Mouse (Mus musculus) stomach, embryonic 16.5 days (tissue): ENCODE measurements at regions not wholly inside any gene's neighbourhood (a gene's known extent, or its start where the extent isn't known, plus 50 kb on each side); places are given as distances from the start of the nearest gene placed in this dataset.

Source experiments
- ATAC-seq: fragments of 200-750 bp; cut with Nextera tagmentation; 2 replicates; pipeline ENCODE4 v1.8.0; 2017; ENCODE audit warnings: moderate number of reproducible peaks, moderate TSS enrichment; ENCODE audit not compliant: insufficient read depth, low FRiP score
- H3K27ac ChIP-seq: fragments of 300-500 bp; sonication (generic); 2 replicates; pipeline ENCODE4 v1.5.1; 2014; ENCODE audit warnings: low read length
- H3K27me3 ChIP-seq: fragments of 300-500 bp; sonication (generic); 2 replicates; pipeline ENCODE4 v1.6.1; 2014; ENCODE audit warnings: low read length, control low read depth, mixed read lengths; ENCODE audit not compliant: control insufficient read depth, insufficient read depth
- H3K36me3 ChIP-seq: fragments of 300-500 bp; sonication (generic); 2 replicates; pipeline ENCODE4 v1.6.1; 2014; ENCODE audit warnings: low read length; ENCODE audit not compliant: control insufficient read depth, insufficient read depth
- H3K4me1 ChIP-seq: fragments of 300-500 bp; sonication (generic); 2 replicates; pipeline ENCODE4 v1.6.1; 2014; ENCODE audit warnings: low read length, control low read depth, mixed read lengths; ENCODE audit not compliant: control insufficient read depth, insufficient read depth
- H3K4me2 ChIP-seq: fragments of 300-500 bp; sonication (generic); 2 replicates; pipeline ENCODE4 v1.6.1; 2014; ENCODE audit warnings: low read depth, low read length, mixed read lengths
- H3K4me3 ChIP-seq: fragments of 300-500 bp; sonication (generic); replicated peaks from 2 replicates; pipeline ENCODE4 v1.5.1; 2014; ENCODE audit warnings: mild to moderate bottlenecking, low read length
- H3K9ac ChIP-seq: fragments of 300-500 bp; sonication (generic); 2 replicates; pipeline ENCODE4 v1.6.1; 2014; ENCODE audit warnings: low read length
- H3K9me3 ChIP-seq: fragments of 300-500 bp; sonication (generic); replicated peaks from 2 replicates; pipeline ENCODE4 v1.6.1; 2016; ENCODE audit warnings: low read length, control low read depth; ENCODE audit not compliant: control insufficient read depth
- WGBS: fragments of 180-500 bp; shearing (Covaris S2); extraction: QIAGEN DNeasy Blood & Tissue Kit; methylation state at CpG from one replicate; pipeline ENCODE4 v1.1.7; 2014; 5-methylcytosine and 5-hydroxymethylcytosine counted together

DNA sequence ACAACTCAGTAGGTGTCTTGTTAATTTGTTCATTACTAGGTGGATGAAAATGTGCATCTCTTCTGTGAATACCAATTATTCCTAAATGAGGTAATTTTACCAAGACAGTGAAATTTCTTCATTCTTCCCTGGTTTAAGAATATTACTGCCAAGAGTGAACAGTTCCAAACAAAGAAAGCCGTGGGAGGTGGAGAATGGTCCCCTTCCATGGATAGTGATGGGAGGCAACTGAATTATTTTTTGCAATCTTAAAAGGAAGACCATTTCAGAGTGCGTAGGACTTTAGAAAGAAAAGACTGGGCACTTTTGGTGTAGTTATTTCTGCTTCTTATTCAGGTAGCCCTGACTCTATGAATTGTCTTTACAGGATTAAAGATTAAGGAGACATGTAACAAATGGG is 2494.3 kb upstream of the Gm7489 start:
- no peak overlapping the region for H3K4me2 ChIP-seq
- WGBS = 90% methylated on average over 2 of the region's 2 CpGs
- H3K27me3 ChIP-seq = no peaks in the 10 kb centered on the region
- H3K9ac ChIP-seq = no peak overlapping the region
- H3K4me3 ChIP-seq = no peak overlapping the region
- H3K4me1 ChIP-seq = no peaks in the 10 kb centered on the region
- no peak for ATAC-seq
- no peaks in the 10 kb centered on the region for H3K9me3 ChIP-seq
- H3K36me3 ChIP-seq = no peaks in the 10 kb centered on the region
- no peak overlapping the region for H3K27ac ChIP-seq

DNA sequence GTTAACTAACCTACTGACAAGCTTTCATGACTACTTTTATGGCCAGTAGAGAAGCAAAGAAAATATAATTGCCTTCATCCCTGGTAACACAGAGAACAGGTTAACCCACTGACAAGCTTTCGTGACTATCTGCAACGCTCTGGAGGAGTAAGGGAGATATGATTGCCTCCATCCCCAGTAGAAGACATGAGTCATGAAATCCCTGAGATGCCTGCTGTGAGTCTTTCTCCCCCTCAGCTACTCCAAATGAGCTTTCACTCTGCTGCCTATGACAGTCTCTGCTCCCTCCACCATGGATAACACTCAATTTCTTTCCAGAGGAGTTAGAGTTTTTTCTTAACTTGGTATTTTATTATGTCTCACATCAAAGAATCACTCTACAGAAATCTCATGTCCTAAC is 2493.4 kb upstream of the Gm7489 start:
- H3K4me2 ChIP-seq = no peak overlapping the region
- H3K27me3 ChIP-seq = no peaks in the 10 kb centered on the region
- 85% methylated on average over 2 of the region's 2 CpGs for WGBS
- no peak overlapping the region for H3K27ac ChIP-seq
- ATAC-seq = no peak
- H3K36me3 ChIP-seq = no peaks in the 10 kb centered on the region
- H3K4me1 ChIP-seq = no peaks in the 10 kb centered on the region
- H3K9ac ChIP-seq = no peak overlapping the region
- no peaks in the 10 kb centered on the region for H3K9me3 ChIP-seq
- no peak overlapping the region for H3K4me3 ChIP-seq

DNA sequence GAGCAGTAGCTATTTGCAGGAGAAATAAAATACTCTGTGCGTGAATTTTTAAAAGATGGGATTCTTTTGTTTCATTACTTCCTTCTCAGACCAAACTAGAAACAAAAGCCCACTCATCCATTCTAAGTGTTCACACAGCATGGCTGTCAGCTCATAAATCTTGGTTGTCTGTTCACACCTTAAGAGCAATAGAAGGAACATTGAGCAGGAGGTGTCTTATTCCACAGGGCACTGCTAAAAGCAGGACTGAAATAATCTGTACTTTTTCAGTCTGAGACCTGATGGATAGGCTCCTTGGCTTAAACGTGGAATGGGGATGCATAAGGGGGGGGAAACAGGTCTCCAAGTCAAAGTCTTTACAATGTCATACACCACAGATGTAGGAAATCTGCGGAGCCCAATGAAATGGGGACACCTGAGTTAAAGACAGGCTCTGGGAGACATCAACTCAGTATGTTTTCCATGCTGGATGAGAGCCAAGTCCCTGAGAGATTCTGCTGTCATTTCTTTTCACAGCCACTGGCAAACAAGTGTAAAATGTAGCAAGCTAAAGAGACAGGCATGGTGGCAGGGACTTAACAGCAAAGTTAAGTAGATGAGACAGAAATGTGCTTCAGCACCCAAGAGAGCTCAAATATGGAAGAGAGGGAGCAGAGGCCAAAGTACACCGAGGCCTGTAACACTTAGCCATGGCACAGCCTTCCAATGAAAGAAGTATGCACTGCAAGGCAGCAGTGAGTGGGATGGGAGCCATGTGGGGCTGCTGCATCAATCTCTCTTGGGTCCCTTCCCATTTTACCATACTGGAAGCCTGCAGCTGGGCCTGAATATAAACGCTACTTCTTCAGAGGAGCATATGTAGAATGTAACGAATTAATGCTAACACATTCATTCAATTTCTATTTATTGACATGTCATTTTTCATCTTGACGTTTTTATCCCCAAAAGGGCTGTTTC is 2492.0 kb upstream of the Gm7489 start:
- WGBS = 55% methylated on average over 7 of the region's 7 CpGs
- no peaks in the 10 kb centered on the region for H3K27me3 ChIP-seq
- ATAC-seq = no peak
- no peaks in the 10 kb centered on the region for H3K4me1 ChIP-seq
- H3K27ac ChIP-seq = no peak overlapping the region; the same call in 1 of the 2 replicates
- H3K4me3 ChIP-seq = no peak overlapping the region
- H3K9ac ChIP-seq = no peak overlapping the region
- H3K36me3 ChIP-seq = no peaks in the 10 kb centered on the region
- H3K9me3 ChIP-seq = no peaks in the 10 kb centered on the region
- no peak overlapping the region for H3K4me2 ChIP-seq

DNA sequence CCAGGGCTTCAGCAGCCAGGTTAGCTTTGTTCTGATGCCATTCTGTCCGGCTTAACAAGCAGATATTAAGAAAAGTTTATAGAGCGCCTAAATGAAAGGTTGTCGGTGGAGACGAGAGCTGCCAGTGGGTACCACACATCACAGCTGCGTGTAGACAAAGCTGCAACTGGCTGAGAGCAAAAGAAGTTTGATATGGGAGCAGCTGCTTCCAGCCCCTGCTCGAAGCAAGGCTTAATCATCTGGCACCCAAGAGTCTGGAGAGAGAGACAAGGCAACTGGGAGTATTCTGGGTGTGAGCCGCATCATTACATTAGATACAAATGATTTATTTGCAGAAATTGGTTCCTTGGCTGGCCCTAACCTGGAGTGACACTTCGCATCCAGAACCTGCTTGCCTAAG is 2488.7 kb upstream of the Gm7489 start:
- H3K4me2 ChIP-seq = no peak overlapping the region
- H3K27ac ChIP-seq = no peak overlapping the region
- no peaks in the 10 kb centered on the region for H3K36me3 ChIP-seq
- WGBS = 69% methylated on average over 8 of the region's 8 CpGs
- no peak overlapping the region for H3K4me3 ChIP-seq
- no peaks in the 10 kb centered on the region for H3K27me3 ChIP-seq
- no peak overlapping the region for H3K9ac ChIP-seq
- no peak for ATAC-seq
- H3K4me1 ChIP-seq = no peaks in the 10 kb centered on the region
- H3K9me3 ChIP-seq = no peaks in the 10 kb centered on the region

DNA sequence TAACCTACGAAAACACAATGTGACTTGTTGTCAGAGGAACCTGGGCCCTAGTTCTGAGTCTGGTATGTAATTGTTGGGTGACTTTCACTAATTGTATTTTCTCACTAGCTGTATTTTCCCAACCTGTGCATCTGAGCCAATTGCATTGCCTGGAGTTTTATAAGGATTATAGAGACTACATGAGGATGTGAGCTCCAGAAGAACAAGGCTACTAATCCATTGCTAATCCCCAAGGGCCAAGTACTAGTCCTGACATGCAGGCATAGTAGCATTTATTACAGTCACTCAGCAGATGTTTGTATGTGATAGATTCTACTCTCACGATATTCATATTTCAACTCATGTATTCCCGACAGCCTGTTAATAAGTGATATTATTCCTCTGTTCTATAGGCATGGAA is 2481.1 kb upstream of the Gm7489 start:
- H3K36me3 ChIP-seq = no peaks in the 10 kb centered on the region
- no peaks in the 10 kb centered on the region for H3K4me1 ChIP-seq
- no peaks in the 10 kb centered on the region for H3K27me3 ChIP-seq
- no peak overlapping the region for H3K4me2 ChIP-seq
- WGBS = 87% methylated on average over 3 of the region's 3 CpGs
- H3K4me3 ChIP-seq = no peak overlapping the region
- no peak overlapping the region for H3K27ac ChIP-seq
- ATAC-seq = no peak
- H3K9me3 ChIP-seq = no peaks in the 10 kb centered on the region
- H3K9ac ChIP-seq = no peak overlapping the region

DNA sequence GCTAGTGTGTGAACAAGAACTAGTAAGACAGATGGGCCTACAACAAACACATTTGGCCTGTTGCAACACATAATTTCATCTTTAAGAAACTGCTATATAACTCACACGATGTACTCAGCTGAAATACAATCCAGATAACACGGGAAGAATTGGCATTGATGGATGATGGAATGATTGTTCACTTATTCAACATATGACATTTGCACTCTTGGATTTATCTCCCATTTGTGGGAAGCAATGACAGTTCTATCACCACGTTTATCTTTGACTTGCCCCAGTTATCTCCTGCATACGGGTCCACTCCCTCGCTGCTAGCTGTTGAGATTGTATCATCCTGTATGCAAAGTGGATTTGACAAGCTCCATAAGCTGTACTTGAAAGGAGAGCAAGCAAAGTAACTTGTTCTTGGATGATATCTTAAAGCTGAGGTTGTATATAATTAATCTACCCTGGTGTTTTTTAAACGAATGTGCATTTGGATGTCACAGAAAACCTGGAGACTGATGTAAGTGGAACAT is 2474.9 kb upstream of the Gm7489 start:
- Histone ChIP-seq H3K4me3 (no peak overlapping the region), H3K4me2 (no peak overlapping the region), H3K9me3 (no peaks in the 10 kb centered on the region), H3K36me3 (no peaks in the 10 kb centered on the region), H3K9ac (no peak overlapping the region), H3K4me1 (no peaks in the 10 kb centered on the region), H3K27me3 (no peaks in the 10 kb centered on the region), H3K27ac (no peak overlapping the region)
- 26% methylated on average over 6 of the region's 6 CpGs for WGBS
- ATAC-seq = no peak

DNA sequence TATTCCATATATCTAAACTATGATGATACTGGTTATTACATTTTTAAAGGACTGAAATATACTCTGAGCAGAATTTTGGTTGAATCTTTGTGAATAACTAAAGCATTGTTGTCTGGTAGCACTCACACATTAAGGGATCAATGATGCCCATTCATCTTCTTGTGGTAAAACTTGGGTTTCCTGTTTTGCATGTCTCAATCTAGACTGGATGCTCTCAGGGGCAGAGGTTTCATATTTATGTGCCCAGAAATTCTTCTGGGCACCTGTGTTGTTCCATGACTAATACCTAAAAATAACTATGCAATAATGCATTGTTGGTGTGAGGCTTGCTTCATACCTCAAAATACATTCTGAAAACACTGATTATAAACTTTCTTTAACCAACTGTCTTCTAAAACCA is 2472.7 kb upstream of the Gm7489 start:
- Histone ChIP-seq H3K9ac (no peak overlapping the region), H3K4me3 (no peak overlapping the region), H3K27ac (no peak overlapping the region), H3K27me3 (no peaks in the 10 kb centered on the region), H3K4me1 (no peaks in the 10 kb centered on the region), H3K9me3 (no peaks in the 10 kb centered on the region), H3K4me2 (no peak overlapping the region), H3K36me3 (no peaks in the 10 kb centered on the region)
- no peak for ATAC-seq

DNA sequence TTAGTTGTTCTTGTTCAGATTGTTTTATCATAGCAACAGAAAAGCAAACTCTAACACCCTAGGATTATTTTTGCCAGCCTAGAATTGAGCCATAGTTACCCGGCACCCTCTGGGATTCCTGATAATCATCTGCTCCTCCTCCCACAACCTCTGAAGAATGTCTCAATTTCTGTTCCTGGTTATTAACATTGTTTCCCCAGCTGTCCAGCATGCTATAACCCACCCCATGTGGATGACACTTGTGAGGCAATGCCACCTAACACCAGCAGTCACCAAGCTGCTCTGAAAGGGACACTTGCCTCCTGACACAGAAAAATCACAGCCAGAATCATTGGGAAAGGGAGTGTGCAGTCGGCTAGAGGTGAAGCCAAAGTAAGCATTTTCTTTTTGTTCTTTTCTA is 2442.1 kb upstream of the Gm7489 start:
- H3K4me2 ChIP-seq = no peak overlapping the region
- 70% methylated on average over 2 of the region's 2 CpGs for WGBS

DNA sequence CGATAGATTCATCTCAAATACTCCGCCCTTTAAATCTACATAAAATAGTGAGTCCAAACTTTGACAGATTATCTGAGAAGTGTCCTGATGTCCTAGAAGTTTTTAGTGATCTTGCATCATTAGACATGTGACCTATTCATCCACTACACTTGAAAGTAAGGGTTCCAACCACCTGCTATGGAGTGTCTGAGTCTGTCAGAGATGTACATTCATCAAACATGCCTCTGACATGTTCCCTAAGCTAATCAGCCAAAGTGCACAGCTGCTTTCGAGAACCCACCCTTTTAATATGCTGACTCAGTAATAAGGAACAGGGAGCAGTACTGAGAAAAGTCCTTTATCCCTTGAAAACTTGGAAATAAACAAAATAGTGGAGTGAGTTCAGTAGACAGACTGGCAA is 2414.8 kb upstream of the Gm7489 start:
- H3K9me3 ChIP-seq = no peaks in the 10 kb centered on the region
- H3K36me3 ChIP-seq = no peaks in the 10 kb centered on the region
- H3K27ac ChIP-seq = no peak overlapping the region
- no peak overlapping the region for H3K4me2 ChIP-seq
- H3K9ac ChIP-seq = no peak overlapping the region
- ATAC-seq = no peak
- H3K4me1 ChIP-seq = no peaks in the 10 kb centered on the region
- 76% methylated on average over 3 of the region's 3 CpGs for WGBS
- no peak overlapping the region for H3K4me3 ChIP-seq
- no peaks in the 10 kb centered on the region for H3K27me3 ChIP-seq

More for the DNA sequence above, 2442.1 kb upstream of the Gm7489 start:
- no peak for ATAC-seq
- Histone ChIP-seq H3K4me3 (no peak overlapping the region), H3K36me3 (no peaks in the 10 kb centered on the region), H3K9ac (no peak overlapping the region), H3K27me3 (no peaks in the 10 kb centered on the region), H3K27ac (no peak overlapping the region), H3K9me3 (no peaks in the 10 kb centered on the region), H3K4me1 (no peaks in the 10 kb centered on the region)
